Mouse (Mus musculus): Measurements from ENCODE around the gene Gm15155. TPM values are rescaled to one million over a fixed set of nuclear protein-coding genes. Genes with fewer than 3 reads are reported as not detected.
"Not testable (repeated sequence)": the region's sequence is repeated elsewhere in the genome, so short reads cannot be mapped to it uniquely, and the experiment has no call there.

Gene Gm15155
- not detected for total RNA-seq (2021)
- long read RNA-seq: 0 reads

DNA sequence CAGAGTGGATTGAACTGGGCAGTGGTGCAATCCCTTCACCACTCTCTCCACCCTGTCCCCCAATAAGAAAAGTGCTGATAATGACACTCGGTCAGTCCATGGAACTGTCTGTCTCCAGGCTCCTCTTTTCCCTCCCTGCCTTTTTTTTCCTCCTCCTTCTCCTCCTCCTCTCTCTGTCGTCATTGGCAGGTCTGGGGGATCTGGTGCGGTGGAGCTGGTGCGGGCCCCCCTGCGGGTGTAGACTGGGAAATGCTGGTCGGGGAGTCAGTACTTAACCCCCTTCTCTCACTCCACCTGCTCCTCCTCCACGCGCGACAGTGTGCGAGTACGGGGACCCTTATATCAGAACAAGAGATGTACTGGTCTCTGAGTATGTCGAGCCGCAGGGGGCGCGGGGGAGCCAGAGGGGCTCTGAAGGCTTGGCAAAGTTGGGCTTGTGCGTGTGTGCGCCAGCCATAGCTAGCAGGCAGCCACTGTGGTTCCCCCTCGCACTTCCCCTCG lies at the start of gene Gm15155:
Gene Gm15155, plus strand, starts transcription at position 401 of the 501 bp plus-strand sequence.
- peak; percentile 11 to 30 for DNase-seq (ENCODE audit: low spot score in 2 of 2)

- no peak for DNase-seq (ENCODE audit: low spot score in 2 of 2)
These were observed 44.8 kb upstream of the Gm15155 start for GRCm38 (mm10) chrX:155579791-155580190.

- DNase-seq (ENCODE audit: low spot score in 2 of 2): no peak
These were observed 40.0 kb upstream of the Gm15155 start for GRCm38 (mm10) chrX:155584586-155584985.

- DNase-seq (ENCODE audit: low spot score in 2 of 2): no peak
These were observed 33.1 kb upstream of the Gm15155 start for GRCm38 (mm10) chrX:155591490-155591889.

GRCm38 (mm10) chrX:155592467-155592866 lies 32.1 kb upstream of the Gm15155 start:
- DNase-seq (ENCODE audit: low spot score in 2 of 2): no peak

DNA sequence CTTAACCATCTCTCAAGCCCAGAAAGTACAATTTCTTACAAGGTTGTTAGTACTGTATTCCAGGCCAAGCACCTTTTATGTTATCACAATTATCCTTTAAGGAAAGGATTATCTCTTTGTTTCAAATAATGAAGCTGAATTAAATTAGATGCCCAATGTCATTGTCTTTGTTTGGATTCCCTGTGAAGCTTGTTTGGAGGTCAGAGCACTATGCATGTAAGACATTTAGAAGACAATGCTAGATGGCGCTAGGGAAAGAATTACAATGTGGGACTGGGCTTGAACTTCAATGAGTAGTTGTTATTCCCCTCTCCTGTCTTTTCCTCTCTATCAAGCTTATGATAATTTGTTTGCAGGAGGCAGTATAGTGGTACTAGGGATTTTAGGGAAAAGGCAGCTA lies 29.9 kb upstream of the Gm15155 start:
- DNase-seq (ENCODE audit: low spot score in 2 of 2): no peak

- no peak for DNase-seq (ENCODE audit: low spot score in 2 of 2)
These were observed 28.2 kb upstream of the Gm15155 start for GRCm38 (mm10) chrX:155596390-155596789.

- no peak for DNase-seq (ENCODE audit: low spot score in 2 of 2)
These were observed 23.3 kb upstream of the Gm15155 start for GRCm38 (mm10) chrX:155601196-155601595.

DNA sequence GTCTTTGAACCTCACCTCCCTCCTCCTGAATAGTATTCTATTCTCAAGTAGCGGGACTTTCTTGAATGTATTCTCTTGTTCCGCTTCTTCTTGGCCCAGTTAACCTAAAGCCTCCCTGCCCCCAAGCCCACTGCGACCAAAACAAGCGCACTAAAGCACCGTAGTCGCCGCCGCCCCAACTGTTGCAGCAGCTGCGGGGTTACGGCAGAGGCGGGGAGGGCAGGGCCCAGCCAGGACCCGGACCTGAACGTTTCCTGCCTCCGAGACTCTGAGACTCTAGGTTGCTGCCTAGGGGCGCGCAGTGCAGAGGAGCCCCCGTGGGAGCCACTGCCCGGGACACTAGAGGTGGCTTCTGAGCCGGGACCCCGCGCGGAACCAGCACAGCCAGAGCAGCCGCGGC lies 2.0 kb upstream of the Gm15155 start:
- peak in 1 of 2 experiments; percentile 12 for DNase-seq (ENCODE audit: low spot score in 2 of 2)

GRCm38 (mm10) chrX:155622961-155623599 lies 1.5 kb upstream of the Gm15155 start:
- peak; percentile 14 to 34 for DNase-seq (ENCODE audit: low spot score in 2 of 2)

GRCm38 (mm10) chrX:155623701-155624281 lies 750 bp upstream of the Gm15155 start, which contains the start of gene Ptchd1:
TSS of gene Ptchd1 (minus strand) at chrX:155623814.
- DNase-seq (ENCODE audit: low spot score in 2 of 2): peak; percentile 5 to 31

GRCm38 (mm10) chrX:155624895-155625294 lies 354 bp downstream of the Gm15155 start:
- DNase-seq (ENCODE audit: low spot score in 2 of 2): no peak

DNA sequence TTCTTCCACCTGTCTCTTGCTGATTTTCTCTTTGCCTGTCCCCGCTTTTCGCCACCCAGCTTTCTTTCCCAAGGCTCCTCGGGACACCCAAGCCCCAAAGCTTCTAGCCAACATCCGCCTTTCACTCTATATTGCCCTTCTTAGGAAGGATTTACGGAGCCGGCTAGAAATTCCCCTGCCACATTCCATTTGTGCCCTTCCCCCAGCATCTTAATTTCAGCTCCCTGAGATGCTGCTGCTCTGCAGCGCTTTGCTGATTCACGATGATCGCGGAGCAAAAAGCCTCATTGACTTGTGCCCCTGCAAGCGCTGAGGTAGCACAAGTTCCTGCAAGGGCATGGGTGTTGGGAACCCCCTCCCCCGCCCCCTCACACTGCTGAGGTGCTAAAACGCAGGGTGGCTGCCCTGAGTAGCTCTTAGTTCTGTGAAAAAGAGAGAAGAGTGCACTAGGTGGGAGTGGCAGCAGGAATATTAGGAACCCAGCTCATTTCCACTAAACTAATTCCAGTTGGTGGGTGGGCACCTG lies 1.2 kb downstream of the Gm15155 start:
- DNase-seq (ENCODE audit: low spot score in 2 of 2): no peak

DNA sequence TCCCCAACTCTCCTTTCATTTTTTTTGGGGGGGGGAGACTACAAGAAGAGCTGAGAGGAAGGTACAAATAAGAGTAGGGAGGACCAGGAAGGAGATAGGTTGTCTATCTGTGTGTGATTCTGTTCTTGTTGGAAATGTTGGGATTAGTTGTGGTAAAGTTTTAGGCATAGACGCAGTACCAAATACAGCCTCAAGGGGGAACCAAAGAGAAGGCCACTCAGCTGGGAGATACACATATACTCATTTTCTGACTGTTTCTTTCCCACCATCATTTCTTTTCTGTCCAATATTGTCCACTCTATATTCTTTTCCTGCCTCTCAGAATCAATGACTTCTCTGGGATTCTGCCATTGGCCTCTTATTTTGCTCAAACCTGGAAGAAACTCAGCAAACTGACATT lies 19.4 kb downstream of the Gm15155 start:
- DNase-seq (ENCODE audit: low spot score in 2 of 2): peak; percentile 30 to 31

- DNase-seq (ENCODE audit: low spot score in 2 of 2): no peak
These were observed 21.4 kb downstream of the Gm15155 start for GRCm38 (mm10) chrX:155645975-155646374.

GRCm38 (mm10) chrX:155657971-155658370 lies 33.4 kb downstream of the Gm15155 start:
- DNase-seq (ENCODE audit: low spot score in 2 of 2): peak in 1 of 2 experiments; percentile 2

- DNase-seq (ENCODE audit: low spot score in 2 of 2): not testable (repeated sequence)
These were observed 65.9 kb downstream of the Gm15155 start for GRCm38 (mm10) chrX:155690440-155690839.

GRCm38 (mm10) chrX:155724157-155724556 lies 99.6 kb downstream of the Gm15155 start:
- no peak for DNase-seq (ENCODE audit: low spot score in 2 of 2)

DNA sequence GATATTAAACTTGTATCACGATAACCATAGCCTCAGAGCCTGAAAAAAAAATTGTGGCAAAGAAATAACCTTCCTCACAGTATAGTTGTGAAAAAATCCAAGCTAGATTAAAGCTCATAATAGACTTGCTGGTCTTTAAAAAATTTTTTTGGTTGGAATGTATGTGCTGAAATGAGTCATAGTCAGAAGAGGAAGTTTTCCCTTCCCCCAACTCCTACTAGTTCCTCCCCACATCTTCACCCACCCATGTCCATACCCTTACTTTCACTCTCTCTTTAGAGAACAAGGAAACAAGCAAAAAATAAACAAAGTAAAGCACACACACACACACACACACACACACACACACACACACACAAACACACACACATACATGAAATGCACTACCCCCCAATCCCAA lies 103.8 kb downstream of the Gm15155 start:
- DNase-seq (ENCODE audit: low spot score in 2 of 2): no peak

- DNase-seq (ENCODE audit: low spot score in 2 of 2): no peak
These were observed 263.6 kb downstream of the Gm15155 start for GRCm38 (mm10) chrX:155888118-155888517.

DNA sequence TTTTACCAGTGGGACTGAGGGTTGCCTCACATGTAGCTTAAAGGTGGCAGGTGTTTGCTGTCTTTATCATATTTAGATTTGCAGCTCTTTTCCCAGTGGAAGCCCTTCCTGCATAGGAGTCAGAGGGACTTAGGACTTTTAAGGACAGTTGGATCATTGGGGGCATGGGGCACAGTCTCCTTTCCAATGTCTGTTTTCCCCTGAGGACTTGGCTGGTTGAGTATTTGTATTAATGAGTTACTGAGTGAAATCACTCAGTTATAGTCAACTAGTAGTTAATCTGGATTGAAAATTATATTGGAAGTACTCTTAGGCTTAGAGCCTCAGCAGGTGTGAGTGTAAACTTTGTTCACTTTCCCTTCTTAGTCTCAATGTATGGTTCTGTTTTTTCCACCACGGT lies 275.5 kb downstream of the Gm15155 start:
- no peak for DNase-seq (ENCODE audit: low spot score in 2 of 2)

- no peak for DNase-seq (ENCODE audit: low spot score in 2 of 2)
These were observed 277.2 kb downstream of the Gm15155 start for GRCm38 (mm10) chrX:155901742-155902141.

Data from layer of hippocampus, postnatal 10 days (tissue).